9 mouse cellular contexts compared by ENCODE assay signal in genomic region chr11:119134586-119134985, GRCm38 (mm10). TPM values are rescaled to one million over a fixed set of nuclear protein-coding genes. Genes with fewer than 3 reads are reported as not detected.
DNase-seq lines count a peak whose midpoint lies in the region; ATAC-seq and TF ChIP-seq lines count a peak whose summit lies in the region.
"Had no signal": no experiment of that assay in that cellular context is flagged by ENCODE, and none has a peak within 500 bp of the region (broad histone marks: within the 10 kb centered on the region; RNA-seq: fewer than 3 reads in every experiment).

No protein-coding gene starts in this region.

- 47% methylated on average over 17 of the region's 17 CpGs for WGBS in kidney, embryonic 15.5 days
- WGBS in midbrain, embryonic 16.5 days, result 21% methylated on average over 17 of the region's 17 CpGs

- peak overlapping the region; percentile 39 for H3K27ac ChIP-seq in kidney, embryonic 15.5 days
- H3K27ac ChIP-seq in midbrain, embryonic 16.5 days (ENCODE audit: low read length), result no peak overlapping the region
- no peak overlapping the region for H3K27ac ChIP-seq in layer of hippocampus, adult 2 months

- ATAC-seq in kidney, embryonic 15.5 days (replicated peaks; ENCODE audit: low FRiP score), result no peak
- ATAC-seq in inflammation-experienced regulatory T-cells, adult 6 months, result peak; percentile 38
- peak; percentile 12; the same call in 1 of the 2 replicates for ATAC-seq in midbrain, embryonic 16.5 days

- peaks cover 39% of the 10 kb centered on the region for H3K4me1 ChIP-seq in kidney, embryonic 15.5 days
- H3K4me1 ChIP-seq in midbrain, embryonic 16.5 days (ENCODE audit: control insufficient read depth, insufficient read depth, low read length), result peaks cover 13% of the 10 kb centered on the region

- TF ChIP-seq POLR2A in brain, embryonic 14.5 days (IDR thresholded peaks at IDR 0.05; ENCODE audit: borderline replicate concordance, extremely low read depth, insufficient read depth, insufficient read length, poor library complexity, severe bottlenecking), result no peak

- no peak overlapping the region for H3K4me2 ChIP-seq in kidney, embryonic 15.5 days
- H3K4me2 ChIP-seq in midbrain, embryonic 16.5 days (ENCODE audit: low read length), result 0 out of 2 replicates have a peak overlapping the region, but pooled peaks have one; percentile 4

- H3K4me3 ChIP-seq in kidney, embryonic 15.5 days (replicated peaks), result no peak overlapping the region
- H3K4me3 ChIP-seq in midbrain, embryonic 16.5 days (ENCODE audit: low read depth, low read length), result no peak overlapping the region
- H3K4me3 ChIP-seq in layer of hippocampus, adult 2 months, result no peak overlapping the region
- H3K4me3 ChIP-seq: erythroblast, embryonic 14.5 days had no signal

- H3K27me3 ChIP-seq in kidney, embryonic 15.5 days, result peaks cover 10% of the 10 kb centered on the region
- no peaks in the 10 kb centered on the region; the same call in 1 of the 2 replicates for H3K27me3 ChIP-seq in midbrain, embryonic 16.5 days (ENCODE audit: control insufficient read depth, insufficient read depth, low read depth, low read length)

- no peaks in the 10 kb centered on the region for H3K36me3 ChIP-seq in kidney, embryonic 15.5 days
- H3K36me3 ChIP-seq in midbrain, embryonic 16.5 days (ENCODE audit: control insufficient read depth, insufficient read depth, low read length), result no peaks in the 10 kb centered on the region

- DNase-seq in kidney, postnatal 14 days, result no peak
- peak; percentile 67 for DNase-seq in brain, embryonic 14.5 days (ENCODE audit: low read depth)
- DNase-seq in layer of hippocampus, adult 2 months (ENCODE audit: low spot score in 2 of 2), result no peak
- DNase-seq in spleen, postnatal 14 days (ENCODE audit: low spot score in 2 of 2), result no peak
- no peak for DNase-seq in frontal cortex, postnatal 14 days (ENCODE audit: low spot score in 2 of 2)

- no peak for TF ChIP-seq CTCF in brain, embryonic 14.5 days (IDR thresholded peaks at IDR 0.05; ENCODE audit: borderline replicate concordance, extremely low read depth, insufficient read depth, insufficient read length)
- no peak for TF ChIP-seq CTCF in layer of hippocampus, adult 2 months (conservative IDR thresholded peaks at IDR 0.05)

- H3K9me3 ChIP-seq in kidney, embryonic 15.5 days (replicated peaks), result no peaks in the 10 kb centered on the region
- H3K9me3 ChIP-seq in midbrain, embryonic 16.5 days (replicated peaks; ENCODE audit: control insufficient read depth, low read length, poor library complexity, severe bottlenecking), result no peaks in the 10 kb centered on the region

- no peak overlapping the region for H3K9ac ChIP-seq in kidney, embryonic 15.5 days
- no peak overlapping the region for H3K9ac ChIP-seq in midbrain, embryonic 16.5 days (ENCODE audit: low read depth, low read length)

RNA-seq across cellular contexts. Expression of gene Cbx4, which starts 48.6 kb away (rescaled TPM):
- polyA plus RNA-seq in kidney, embryonic 15.5 days (2015; fragmentation: Nextera tagmentation; extraction: Ambion mirVana), result 8.6 and 9.9 TPM in 2 replicates
- 30.0 and 34.7 TPM in 2 replicates for polyA plus RNA-seq in brain, embryonic 14.5 days (2012; rRNA removed)
- polyA plus RNA-seq in inflammation-experienced regulatory T-cells, adult 6 months (2017; shearing (Covaris generic)), result 1 to 10 TPM; 2.0 to 3.6 (median 2.3) TPM
- polyA plus RNA-seq in midbrain, embryonic 16.5 days (2015; fragmentation: Nextera tagmentation; extraction: Ambion mirVana), result 23.9 and 25.6 TPM in 2 replicates
- total RNA-seq in layer of hippocampus, adult 2 months (2021), result 10 to 100 TPM; 53.7 to 60.4 TPM
